Mouse (Mus musculus): Measurements from ENCODE around the gene Smarca2. TPM values are rescaled to one million over a fixed set of nuclear protein-coding genes. Genes with fewer than 3 reads are reported as not detected.

Gene Smarca2
- polyA plus RNA-seq, 1 experiment = 209 TPM

DNA sequence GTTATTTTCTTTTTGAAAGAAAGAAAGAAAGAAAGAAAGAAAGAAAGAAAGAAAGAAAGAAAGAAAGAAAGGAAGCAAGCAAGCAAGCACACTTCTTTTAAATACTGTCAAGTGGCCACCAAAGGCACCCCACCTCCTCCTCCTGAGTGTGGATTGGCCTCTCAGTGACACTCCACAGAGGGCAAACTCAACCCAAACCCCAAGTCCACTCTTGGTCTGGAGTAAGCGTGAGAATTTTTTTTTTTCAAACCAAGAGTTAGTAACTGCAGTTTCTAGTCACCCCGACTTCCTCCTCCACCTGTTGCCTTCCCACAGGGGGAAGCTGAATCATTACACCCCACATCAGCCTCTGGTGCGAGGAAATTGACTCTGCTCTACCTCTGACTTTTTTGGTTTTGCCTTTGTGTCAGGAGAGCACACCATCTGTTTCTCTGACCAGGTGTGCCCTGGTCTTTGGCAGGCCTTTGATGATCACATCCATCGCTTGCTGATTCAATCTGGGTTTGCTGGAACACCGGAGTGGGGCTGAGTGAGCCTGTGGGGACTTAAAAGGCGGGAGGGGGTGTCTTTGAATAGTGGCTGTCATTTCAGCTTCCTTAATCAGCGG is 148.5 kb downstream of the Smarca2 start:
- TF ChIP-seq CTCF (IDR thresholded peaks at IDR 0.05; ENCODE audit: control insufficient read depth, insufficient read depth, insufficient replicate concordance, low read depth, low read length) (no peak), POLR2A (IDR thresholded peaks at IDR 0.05; ENCODE audit: control insufficient read depth, low read depth, low read length) (no peak)
- no peaks in the 10 kb centered on the region for H3K36me3 ChIP-seq (ENCODE audit: control insufficient read depth, insufficient read depth, low read length)
- H3K27ac ChIP-seq (ENCODE audit: control insufficient read depth, insufficient read depth, low read depth, low read length) = no peak overlapping the region
- H3K4me1 ChIP-seq (ENCODE audit: control insufficient read depth, insufficient read depth, low read length) = no peaks in the 10 kb centered on the region
- H3K27me3 ChIP-seq (ENCODE audit: control insufficient read depth, insufficient read depth, low read length) = no peaks in the 10 kb centered on the region
- H3K4me3 ChIP-seq (ENCODE audit: control insufficient read depth, low read depth, low read length) = no peak overlapping the region

DNA sequence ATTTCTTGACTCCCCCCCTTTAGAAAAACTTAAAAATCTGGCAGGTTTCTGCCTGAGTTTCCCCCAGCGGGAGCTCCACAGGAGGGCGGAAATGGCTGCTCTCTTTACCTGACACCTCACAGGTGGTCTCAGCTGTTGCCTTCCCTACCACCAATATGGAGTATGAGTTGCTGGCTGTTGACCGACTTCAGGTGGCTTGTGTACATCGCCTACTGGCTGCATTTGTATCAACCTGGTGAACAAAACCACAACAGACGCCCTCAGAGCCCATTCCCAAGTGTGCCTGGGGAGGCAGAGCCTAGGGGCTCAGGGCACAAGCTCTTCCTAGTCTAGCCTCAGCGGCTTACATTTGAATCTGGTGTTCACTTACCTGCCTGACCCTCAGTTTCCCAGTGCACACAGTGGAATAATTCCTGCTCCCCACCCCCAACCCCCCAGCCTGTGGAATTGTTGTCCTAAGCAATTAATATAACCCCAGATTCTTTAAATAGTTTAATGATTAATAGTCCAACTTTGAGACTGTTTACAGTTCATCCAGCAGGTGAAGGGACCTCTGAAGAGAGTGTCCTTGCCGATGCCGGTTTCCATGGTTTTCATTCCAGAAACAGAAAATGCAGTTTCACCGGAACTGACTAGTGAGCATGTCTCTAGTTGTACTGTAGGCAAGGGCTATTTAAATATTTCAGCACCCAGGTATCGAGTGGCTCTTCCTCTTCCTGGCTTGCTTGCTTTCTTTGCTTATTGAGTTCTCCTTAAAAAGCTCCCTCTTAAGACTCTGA is 149.4 kb downstream of the Smarca2 start:
- no peak overlapping the region for H3K27ac ChIP-seq (ENCODE audit: control insufficient read depth, insufficient read depth, low read depth, low read length)
- H3K4me1 ChIP-seq (ENCODE audit: control insufficient read depth, insufficient read depth, low read length) = no peaks in the 10 kb centered on the region
- H3K36me3 ChIP-seq (ENCODE audit: control insufficient read depth, insufficient read depth, low read length) = no peaks in the 10 kb centered on the region
- no peak for TF ChIP-seq POLR2A (IDR thresholded peaks at IDR 0.05; ENCODE audit: control insufficient read depth, low read depth, low read length)
- no peak for TF ChIP-seq CTCF (IDR thresholded peaks at IDR 0.05; ENCODE audit: control insufficient read depth, insufficient read depth, insufficient replicate concordance, low read depth, low read length)
- H3K4me3 ChIP-seq (ENCODE audit: control insufficient read depth, low read depth, low read length) = no peak overlapping the region
- H3K27me3 ChIP-seq (ENCODE audit: control insufficient read depth, insufficient read depth, low read length) = no peaks in the 10 kb centered on the region

DNA sequence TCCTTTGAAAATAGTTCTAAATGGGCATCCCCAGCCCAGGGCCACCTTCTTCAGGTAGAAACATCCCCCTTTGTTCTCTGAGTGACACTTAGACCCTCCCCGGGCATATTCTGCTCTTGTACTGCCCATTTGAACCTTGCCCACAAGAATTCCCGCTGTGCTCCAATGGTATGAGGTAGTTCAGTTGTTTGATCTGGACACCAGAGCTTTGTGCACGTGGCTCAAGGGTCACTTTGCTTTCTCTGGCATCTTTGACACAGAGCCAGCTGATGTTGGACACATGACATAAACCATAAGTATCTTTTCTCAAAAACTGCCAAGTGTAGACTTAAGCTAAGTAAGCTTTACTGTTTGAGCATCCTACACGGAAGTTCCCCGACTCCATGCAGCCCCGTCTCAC is 151.1 kb downstream of the Smarca2 start:
- H3K27ac ChIP-seq (ENCODE audit: control insufficient read depth, insufficient read depth, low read depth, low read length) = no peak overlapping the region
- H3K36me3 ChIP-seq (ENCODE audit: control insufficient read depth, insufficient read depth, low read length) = no peaks in the 10 kb centered on the region; the same call in 1 of the 2 replicates
- no peak overlapping the region for H3K4me3 ChIP-seq (ENCODE audit: control insufficient read depth, low read depth, low read length)
- H3K4me1 ChIP-seq (ENCODE audit: control insufficient read depth, insufficient read depth, low read length) = no peaks in the 10 kb centered on the region
- H3K27me3 ChIP-seq (ENCODE audit: control insufficient read depth, insufficient read depth, low read length) = no peaks in the 10 kb centered on the region
- no peak for TF ChIP-seq POLR2A (IDR thresholded peaks at IDR 0.05; ENCODE audit: control insufficient read depth, low read depth, low read length)
- no peak for TF ChIP-seq CTCF (IDR thresholded peaks at IDR 0.05; ENCODE audit: control insufficient read depth, insufficient read depth, insufficient replicate concordance, low read depth, low read length)

DNA sequence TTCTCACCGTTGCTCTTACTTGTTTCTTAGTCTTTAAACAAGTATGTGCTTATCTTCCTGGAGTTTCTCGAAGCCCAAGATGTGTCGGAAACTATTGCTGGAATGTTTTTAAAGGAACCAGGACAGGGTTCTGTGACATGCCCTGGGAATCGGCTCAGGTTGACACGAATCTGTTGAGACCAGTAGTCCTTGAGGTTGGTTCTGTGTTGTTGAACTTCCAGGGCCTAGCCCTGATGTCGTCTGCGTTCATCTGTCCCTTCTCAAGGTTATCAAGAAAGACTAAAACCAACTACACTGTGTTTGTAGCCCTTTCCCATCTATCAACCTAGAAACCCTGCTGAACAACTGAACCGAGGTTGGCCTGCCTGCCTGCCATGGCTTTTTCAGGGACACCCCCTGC is 151.5 kb downstream of the Smarca2 start:
- no peaks in the 10 kb centered on the region for H3K27me3 ChIP-seq (ENCODE audit: control insufficient read depth, insufficient read depth, low read length)
- H3K36me3 ChIP-seq (ENCODE audit: control insufficient read depth, insufficient read depth, low read length) = no peaks in the 10 kb centered on the region; the same call in 1 of the 2 replicates
- TF ChIP-seq CTCF (IDR thresholded peaks at IDR 0.05; ENCODE audit: control insufficient read depth, insufficient read depth, insufficient replicate concordance, low read depth, low read length) = no peak
- TF ChIP-seq POLR2A (IDR thresholded peaks at IDR 0.05; ENCODE audit: control insufficient read depth, low read depth, low read length) = no peak
- no peak overlapping the region for H3K4me3 ChIP-seq (ENCODE audit: control insufficient read depth, low read depth, low read length)
- H3K27ac ChIP-seq (ENCODE audit: control insufficient read depth, insufficient read depth, low read depth, low read length) = no peak overlapping the region
- no peaks in the 10 kb centered on the region for H3K4me1 ChIP-seq (ENCODE audit: control insufficient read depth, insufficient read depth, low read length)

DNA sequence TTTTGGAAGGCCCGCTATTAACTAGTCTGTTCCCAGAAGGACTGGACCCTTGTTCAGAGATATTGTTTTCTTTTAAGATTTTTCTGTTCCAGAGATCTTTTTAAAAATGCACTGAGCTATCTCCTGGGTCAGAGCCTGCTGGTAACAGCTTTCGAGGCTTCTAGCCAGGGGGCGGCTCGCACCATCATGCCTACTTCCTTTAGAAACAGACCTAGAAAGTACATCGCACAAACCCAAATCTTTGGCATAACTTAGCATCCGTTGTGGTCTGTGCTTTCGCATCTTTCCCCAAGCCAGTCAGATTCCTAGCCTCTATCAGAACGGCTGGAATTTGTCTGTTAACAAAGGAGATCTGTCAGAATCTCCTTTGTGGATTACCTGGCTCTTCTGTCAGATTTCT is 153.3 kb downstream of the Smarca2 start:
- Histone ChIP-seq H3K4me3 (ENCODE audit: control insufficient read depth, low read depth, low read length) (no peak overlapping the region), H3K27ac (ENCODE audit: control insufficient read depth, insufficient read depth, low read depth, low read length) (no peak overlapping the region), H3K36me3 (ENCODE audit: control insufficient read depth, insufficient read depth, low read length) (no peaks in the 10 kb centered on the region; the same call in 1 of the 2 replicates), H3K27me3 (ENCODE audit: control insufficient read depth, insufficient read depth, low read length) (no peaks in the 10 kb centered on the region), H3K4me1 (ENCODE audit: control insufficient read depth, insufficient read depth, low read length) (no peaks in the 10 kb centered on the region)
- no peak for TF ChIP-seq CTCF (IDR thresholded peaks at IDR 0.05; ENCODE audit: control insufficient read depth, insufficient read depth, insufficient replicate concordance, low read depth, low read length)
- no peak for TF ChIP-seq POLR2A (IDR thresholded peaks at IDR 0.05; ENCODE audit: control insufficient read depth, low read depth, low read length)

DNA sequence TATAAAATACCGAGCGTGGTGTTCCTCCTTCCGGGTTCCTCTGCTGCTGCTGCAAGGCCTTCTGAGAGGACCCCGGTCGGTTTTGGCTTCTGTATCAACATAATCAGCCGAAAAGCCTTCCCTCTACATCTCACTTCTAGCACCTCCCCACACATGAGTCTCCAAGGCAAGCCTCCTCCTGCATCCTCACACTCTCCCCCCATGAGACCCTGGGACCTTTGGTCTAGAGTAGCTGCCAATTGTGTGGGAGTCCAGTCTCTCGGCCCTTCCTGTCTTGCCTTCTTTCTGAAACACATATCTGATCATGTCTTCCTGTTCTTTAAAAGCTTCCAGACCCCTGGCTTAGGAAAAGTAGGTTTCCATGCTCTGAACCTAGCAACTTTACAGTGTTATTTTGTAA is 153.8 kb downstream of the Smarca2 start:
- no peaks in the 10 kb centered on the region; the same call in 1 of the 2 replicates for H3K36me3 ChIP-seq (ENCODE audit: control insufficient read depth, insufficient read depth, low read length)
- H3K27ac ChIP-seq (ENCODE audit: control insufficient read depth, insufficient read depth, low read depth, low read length) = no peak overlapping the region
- H3K27me3 ChIP-seq (ENCODE audit: control insufficient read depth, insufficient read depth, low read length) = no peaks in the 10 kb centered on the region
- no peaks in the 10 kb centered on the region for H3K4me1 ChIP-seq (ENCODE audit: control insufficient read depth, insufficient read depth, low read length)
- TF ChIP-seq POLR2A (IDR thresholded peaks at IDR 0.05; ENCODE audit: control insufficient read depth, low read depth, low read length) = no peak
- TF ChIP-seq CTCF (IDR thresholded peaks at IDR 0.05; ENCODE audit: control insufficient read depth, insufficient read depth, insufficient replicate concordance, low read depth, low read length) = no peak
- H3K4me3 ChIP-seq (ENCODE audit: control insufficient read depth, low read depth, low read length) = no peak overlapping the region

DNA sequence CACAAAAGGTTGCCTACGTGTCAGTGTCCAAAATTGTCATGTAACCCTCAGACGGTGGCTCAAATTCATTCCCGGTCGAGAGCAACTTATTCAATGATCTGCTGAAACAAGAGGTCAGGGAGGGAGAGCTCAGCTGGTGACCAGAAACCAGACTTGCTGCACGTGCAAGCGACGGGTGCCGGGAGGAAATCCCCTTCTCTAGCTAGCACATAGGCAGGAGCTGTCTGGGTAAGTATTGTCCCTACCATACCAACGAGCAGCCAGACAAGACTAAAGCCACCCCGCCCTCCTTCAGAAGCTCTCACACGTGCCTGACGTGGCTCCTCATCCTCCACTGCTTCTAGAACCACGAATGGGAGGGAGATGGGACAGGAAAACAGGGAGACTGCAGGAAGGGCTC is 154.4 kb downstream of the Smarca2 start:
- Histone ChIP-seq H3K27ac (ENCODE audit: control insufficient read depth, insufficient read depth, low read depth, low read length) (no peak overlapping the region), H3K4me3 (ENCODE audit: control insufficient read depth, low read depth, low read length) (no peak overlapping the region)

More for the DNA sequence above, 154.4 kb downstream of the Smarca2 start:
- Histone ChIP-seq H3K36me3 (ENCODE audit: control insufficient read depth, insufficient read depth, low read length) (no peaks in the 10 kb centered on the region; the same call in 1 of the 2 replicates), H3K27me3 (ENCODE audit: control insufficient read depth, insufficient read depth, low read length) (no peaks in the 10 kb centered on the region), H3K4me1 (ENCODE audit: control insufficient read depth, insufficient read depth, low read length) (no peaks in the 10 kb centered on the region)
- TF ChIP-seq POLR2A (IDR thresholded peaks at IDR 0.05; ENCODE audit: control insufficient read depth, low read depth, low read length) = no peak
- no peak for TF ChIP-seq CTCF (IDR thresholded peaks at IDR 0.05; ENCODE audit: control insufficient read depth, insufficient read depth, insufficient replicate concordance, low read depth, low read length)
